Mouse (Mus musculus): Measurements from ENCODE around the gene Rerg.

Gene Rerg

DNA sequence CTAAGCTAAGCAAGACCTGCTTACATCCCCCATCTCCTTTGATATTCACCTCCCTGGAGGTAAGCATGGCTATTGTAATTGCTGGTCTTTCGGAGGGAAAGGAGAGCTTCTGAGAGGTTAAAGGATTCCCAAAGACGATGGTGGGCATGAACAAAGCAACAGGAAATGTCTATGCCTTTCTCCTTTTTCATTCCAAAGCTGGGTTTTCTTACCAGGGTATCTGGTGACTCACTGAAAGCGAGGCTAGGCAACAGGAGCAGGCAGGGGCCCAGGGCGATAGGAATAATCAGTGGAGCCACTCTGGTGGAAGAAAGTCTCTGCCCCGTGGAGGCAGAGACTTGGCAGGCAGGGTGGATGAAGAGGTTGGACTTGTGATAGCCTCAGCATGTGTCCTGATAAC lies at the start of gene Rerg:
Gene Rerg, minus strand, starts transcription at position 272 of the 400 bp plus-strand sequence.
- no peak for DNase-seq

DNA sequence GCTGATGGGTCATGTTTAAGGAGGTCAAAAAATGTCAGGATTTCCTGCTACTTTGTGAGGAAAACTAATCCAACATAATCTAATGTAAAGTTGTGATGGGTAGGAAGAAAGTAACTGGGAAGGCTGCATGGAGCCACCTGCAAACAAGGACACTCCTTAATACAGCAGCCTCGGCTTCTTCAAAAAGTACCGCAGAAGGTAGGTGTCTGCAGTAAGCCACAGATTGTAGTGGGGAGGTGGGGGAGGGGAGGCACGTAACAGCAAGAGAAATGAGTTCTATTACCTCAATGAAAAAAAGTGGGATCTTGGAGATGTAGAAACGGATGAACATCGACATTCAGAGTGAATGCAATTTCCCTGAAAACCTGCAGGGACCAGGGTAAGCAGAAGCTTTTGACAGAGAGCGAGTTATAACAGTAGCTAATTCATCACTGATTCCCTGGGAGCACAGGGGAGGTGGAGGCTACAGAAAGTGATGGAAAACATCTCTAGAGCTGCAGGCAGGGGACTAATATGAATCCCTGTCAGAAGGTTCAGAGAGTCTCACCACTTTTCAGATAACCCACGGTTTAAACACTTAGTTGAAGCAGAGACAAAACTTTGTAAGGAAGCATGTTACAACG lies 47.7 kb upstream of the Rerg start:
- no peak for DNase-seq

DNA sequence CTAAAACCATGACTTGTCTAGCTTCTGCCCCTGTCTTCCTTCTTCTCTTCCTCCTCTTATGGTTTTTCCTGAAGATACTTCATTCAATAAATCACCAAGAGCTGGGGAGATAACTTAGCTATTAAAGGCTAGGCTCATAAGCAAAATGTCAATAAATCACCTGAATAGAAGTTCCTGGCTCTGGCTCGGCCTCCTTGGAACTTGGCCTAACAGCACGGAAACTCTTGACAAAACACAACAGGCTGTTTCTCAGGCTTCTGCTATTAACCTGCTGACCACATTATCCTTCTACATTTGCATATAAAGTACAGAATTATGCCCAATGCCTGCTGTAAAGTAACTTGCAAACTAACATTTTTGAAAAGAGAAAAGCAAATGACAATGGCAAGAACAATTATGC lies 41.1 kb upstream of the Rerg start:
- no peak for DNase-seq

DNA sequence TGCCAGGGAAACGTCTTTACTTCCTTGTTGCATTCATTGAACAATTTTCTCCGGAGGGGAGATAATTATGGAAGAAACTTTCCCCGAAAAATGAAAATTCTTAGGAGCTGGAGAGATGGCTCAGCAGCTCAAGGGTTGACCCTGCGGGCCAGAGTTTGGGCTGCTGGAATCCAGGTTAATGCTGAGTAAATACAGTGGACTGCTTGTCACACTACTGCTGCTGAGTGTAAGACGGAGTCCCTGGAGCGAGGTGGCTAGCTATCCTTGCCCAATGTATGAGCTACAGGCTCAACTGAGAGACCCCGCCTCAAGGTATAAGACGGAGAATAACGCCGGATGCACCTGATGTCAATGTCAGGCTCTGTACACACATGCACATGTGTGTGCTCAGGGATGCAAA lies 40.7 kb upstream of the Rerg start:
- no peak for DNase-seq

DNA sequence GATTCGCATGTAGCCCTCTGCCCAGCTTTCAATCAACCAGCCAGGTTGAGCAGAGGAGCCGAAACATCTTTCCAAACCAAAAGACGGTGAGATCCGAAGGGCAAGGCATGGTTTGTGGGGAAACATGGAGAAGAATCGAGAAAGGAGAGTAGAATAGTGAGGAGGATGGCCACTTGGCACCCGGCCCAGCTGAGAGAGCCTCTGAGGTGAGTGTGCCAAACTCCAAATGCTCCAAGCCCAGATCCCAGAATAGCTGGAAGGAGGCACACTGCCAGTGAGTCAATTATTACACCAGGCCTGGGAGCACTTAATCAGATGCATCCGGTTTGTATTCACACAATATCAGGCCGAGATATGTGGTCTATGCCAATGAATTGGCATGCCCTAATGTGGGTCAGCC lies 39.7 kb upstream of the Rerg start:
- DNase-seq, result peak; percentile 47

DNA sequence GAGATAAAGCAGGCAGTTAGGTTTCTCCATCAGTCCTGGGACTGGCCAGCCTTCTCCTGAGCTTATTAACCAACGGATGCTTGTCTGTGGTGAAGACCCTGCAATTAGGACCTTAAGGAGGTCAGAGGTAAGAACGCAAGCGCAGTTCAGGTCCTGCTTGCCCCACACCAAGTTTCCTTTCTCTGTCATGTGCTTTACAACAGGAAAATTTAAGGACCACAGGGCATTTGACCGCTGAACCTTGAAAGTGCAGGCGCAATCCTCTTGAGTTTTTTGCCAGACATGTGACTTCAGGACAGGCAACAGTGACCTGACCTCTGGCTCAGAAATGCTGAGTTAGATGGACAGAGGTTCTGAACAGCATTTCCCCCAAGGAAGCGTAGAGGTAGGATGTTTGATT lies 36.8 kb upstream of the Rerg start:
- DNase-seq, result no peak

DNA sequence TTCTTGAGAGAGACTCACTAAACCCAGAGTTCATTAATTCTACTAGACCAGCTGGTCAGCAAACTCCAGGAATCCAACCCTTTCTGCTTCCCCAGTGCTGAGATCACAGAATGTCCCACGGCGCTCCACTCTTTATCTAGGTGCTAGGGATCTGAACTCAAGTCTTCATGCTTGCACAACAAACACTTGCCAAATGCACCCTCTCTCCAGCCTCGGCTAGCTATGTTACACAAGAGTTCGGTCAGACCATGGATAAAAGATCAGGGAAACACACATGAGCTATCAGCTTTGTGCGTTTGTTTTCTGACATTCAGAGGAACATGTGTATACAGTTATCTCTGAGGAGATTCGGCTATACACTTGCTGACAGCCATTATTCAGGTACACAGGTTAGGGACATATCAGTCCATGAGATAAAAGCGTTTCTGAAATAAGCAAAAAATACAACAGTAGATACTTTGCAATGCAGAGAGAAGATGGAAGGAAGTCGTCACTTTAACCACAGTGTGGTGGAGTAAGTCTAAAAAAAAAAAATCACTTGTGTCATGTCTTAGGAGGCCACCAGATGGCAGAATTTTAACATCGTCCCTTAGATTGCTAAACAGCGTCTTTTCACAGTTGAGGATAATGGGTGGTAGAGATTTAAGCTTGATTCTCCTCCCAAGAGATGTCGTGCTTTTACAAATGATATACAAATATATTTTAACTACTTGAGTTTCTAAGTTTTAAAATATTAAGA lies 35.5 kb upstream of the Rerg start:
- DNase-seq, result peak; percentile 13

DNA sequence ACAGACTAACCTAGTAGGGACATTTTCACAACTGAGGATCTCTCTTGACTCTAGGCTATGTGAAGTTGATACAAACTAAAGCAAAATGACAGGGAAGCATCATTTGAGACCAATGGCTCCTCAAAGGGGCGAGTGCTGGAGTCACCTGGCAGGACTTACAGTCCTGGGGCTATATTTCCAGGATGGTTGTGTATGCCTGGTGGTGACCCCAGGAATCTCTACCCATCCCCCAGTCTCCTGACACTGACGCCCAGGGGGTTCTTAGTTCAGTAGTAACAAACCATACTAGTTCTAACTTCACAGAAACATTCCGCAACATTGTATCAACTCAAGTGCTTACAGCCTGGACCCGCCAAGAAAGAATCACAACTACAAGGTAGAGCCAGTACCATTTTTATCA lies 32.4 kb upstream of the Rerg start:
- DNase-seq, result no peak

DNA sequence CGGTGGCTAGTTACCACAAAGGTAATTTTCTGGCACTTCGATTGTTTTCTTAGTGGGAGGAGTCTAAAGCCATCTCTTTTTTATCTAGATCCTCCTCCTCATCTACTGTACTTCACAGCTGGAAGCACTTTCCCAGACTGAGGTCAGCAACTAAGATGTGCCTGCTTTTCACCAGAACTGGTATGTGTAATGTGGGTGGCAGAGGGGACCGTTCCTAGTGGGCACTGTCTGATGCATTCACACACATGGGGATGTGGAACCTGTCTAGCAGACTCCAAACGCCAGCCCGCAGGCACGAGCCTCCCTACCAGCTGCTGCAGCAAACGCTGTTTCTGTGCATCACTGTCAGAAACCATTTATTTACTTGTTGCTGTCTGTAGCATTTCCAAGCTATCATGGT lies 31.3 kb upstream of the Rerg start:
- no peak for DNase-seq

DNA sequence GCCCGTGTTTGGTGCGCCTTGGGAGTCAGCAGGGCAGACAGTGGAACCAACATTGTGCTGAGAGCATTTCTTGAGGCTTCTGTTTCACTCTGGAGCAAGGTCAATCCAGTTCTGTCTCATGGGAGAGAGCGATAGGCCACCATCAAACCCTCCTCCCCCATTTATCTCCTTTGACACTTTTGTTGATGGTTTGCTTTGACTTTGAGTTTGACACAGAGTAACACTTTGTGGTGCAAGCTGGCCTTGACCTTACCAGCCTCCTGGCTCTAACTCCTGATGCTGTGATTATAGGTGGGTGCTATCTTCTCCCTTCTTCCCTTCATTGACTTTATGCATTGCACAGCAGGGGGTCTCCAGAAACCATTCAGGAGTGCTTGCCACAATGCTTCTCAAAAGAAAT lies 30.9 kb upstream of the Rerg start:
- DNase-seq, result no peak

DNA sequence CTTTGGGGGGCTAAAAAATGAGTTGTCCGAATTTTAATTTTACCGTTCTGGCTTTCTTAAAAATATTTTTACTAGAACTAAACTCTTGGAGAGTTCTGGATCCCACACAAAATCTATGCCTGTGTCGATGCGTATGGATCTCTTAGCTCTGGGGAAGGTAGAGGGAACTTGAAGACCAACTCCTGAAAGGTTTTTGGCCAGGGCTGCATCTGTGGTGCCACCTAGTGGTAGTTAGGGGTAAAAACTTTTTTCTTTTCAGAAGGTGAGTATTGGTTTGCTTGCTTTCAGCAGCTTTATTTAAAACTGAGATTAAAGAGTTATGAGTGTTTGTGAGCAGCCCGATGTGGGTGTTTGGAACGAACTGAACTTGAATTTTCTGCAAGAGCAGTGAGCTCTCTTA lies 21.8 kb upstream of the Rerg start:
- DNase-seq, result peak; percentile 28

DNA sequence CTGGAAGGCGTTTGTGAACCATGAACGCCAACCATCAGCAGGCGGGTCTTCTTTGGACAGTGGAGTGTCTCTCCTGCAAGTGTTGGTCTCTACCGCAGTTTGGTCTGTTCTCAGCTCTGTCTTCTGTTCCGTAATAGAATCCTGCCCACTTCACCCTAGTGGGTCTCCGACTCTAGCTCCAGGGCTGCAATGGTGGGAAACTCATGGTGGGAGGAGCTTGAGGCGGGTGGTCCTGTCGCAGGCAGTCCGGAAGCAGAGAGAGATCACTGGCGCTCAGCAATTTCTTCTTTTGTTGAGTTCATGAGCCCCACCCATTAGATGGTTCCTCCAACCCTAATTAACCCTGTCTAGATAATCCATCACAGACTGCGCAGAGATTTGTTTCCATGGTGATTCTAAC lies 20.7 kb upstream of the Rerg start:
- DNase-seq, result no peak

DNA sequence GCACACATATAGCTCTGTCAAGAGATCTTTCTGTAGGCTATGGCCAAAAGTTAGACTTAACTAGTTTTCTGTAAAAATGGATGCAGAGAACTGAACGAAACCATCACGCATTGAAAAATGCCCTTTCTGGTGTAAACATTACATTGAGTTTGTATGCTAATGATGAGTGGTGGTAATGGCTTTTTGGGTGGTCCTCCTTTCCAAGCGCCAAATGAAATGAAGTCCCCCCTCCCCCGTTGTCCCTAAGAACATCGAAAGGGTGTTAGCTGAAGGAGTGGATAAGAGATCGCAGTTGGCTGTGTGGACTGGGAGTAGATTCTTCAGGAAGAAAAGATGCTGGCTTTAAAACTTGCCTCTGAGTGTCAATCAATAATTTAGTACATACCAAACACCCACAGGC lies 20.3 kb upstream of the Rerg start:
- no peak for DNase-seq

DNA sequence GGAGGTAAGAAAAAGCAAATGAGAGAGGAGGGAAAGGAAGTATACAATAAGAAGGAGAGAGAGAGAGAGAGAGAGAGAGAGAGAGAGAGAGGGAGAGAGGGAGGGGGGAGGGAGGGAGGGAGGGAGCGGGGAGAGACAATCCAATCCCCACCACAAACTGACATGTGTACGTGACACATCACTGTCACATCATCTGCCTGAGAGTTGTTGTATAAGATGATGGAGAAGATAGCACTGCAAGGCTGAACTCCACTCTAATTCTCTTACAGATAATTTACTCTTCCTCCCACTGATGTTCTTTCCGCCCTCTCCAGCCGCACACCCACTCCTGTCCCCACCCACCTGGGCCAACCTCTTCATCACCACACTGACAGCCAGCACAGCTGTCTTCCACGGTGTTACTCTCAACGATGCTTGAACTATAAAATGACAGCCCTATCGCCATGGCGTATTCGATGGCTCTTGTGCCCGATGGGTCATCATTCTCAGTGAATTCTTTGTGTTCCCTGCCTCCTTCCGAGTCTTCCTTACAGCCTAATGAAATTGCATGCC lies 18.2 kb upstream of the Rerg start:
- DNase-seq, result no peak

DNA sequence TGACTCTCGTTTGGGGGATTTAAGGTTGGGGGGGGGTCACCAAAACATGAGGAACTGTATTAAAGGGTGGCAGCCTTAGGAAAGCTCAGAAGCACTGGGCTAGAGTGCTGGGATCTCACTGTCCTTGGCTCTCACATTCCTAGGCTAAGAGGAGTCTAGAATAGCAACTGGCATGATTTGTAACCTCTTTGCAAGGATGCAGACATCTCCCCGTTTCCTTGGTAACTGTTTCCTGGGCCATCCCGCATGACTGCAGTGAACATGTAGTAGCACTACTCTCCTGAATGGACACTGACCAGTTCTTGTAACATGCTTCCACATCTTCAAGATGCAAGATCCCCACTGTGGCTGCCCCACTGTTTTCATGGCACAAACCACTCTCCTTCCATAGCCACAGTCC lies 17.1 kb upstream of the Rerg start:
- no peak for DNase-seq

DNA sequence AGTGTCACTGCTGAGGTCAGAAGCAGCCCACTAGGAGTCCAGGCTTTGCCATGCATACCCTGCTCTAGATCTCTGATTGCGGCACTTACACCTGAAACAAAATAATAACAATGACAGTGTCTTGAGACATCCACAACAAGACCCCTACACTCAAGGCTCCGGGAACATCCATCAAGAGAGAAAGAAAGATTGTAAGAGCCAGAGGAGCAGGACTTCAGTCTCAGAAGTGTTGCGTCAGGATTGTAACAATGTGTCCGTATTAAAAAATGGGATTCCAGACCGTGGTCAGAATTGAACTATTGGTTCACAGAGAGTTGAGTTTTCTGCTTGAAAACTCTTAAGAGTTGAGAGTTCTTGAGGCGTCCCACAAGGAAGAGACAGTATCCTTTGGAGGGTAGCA lies 10.3 kb upstream of the Rerg start:
- no peak for DNase-seq

DNA sequence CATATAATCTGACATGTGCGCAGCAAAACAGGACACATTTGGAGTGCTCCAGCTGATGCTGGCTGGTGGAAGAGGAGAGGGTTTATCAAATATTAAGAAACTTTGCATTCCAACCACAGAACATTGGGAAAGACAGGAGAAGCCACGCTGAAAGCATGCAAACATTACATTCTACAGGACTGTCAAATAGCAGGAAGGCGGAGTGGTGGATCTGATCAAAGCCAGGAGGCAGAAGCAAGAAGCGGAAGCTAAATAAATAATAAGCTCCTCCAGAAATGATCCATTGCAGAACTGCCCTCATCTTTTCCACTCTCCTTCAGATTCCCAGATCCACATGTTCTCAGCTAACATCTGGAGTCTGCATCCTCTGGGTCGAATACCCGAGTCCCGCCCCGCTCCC lies 9.8 kb upstream of the Rerg start:
- DNase-seq, result no peak

DNA sequence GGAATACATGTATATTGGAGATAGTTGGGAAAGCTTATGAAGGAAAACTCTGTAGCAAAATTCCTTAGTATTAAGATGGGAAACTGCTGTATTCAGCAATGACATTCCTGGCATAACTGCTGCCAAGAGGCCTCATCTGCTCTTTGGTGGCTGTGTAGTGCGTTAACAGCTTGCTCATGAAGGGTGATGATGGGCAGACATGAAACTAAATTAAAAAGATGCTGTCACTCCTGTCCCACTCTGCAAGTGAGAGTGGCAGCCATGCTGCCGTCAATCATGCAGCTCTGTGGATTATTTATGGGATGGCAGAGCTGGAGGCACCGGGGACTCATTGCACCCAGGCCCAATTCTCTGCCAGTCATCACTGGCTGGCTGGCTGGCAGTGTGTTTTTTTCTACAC lies 8.7 kb upstream of the Rerg start:
- DNase-seq, result no peak

DNA sequence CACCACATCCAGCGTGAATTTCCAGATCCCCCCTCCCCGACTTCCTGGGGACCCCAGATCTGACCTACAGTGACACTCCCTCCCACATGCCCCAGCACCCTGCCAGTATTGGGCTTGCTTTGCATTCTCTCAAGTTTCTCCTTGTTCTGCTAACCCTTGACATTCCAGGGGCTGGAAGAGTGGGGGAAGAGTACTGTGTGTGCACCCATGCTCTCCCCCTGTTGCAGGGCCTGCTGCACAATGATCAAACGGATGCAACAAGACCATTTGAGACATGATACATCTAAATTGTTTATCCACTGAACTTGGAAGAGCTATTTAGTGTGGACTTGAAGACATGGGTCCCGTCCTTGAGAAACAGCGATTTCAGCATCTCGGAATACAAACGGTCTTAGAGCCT lies 349 bp upstream of the Rerg start:
- no peak for DNase-seq

DNA sequence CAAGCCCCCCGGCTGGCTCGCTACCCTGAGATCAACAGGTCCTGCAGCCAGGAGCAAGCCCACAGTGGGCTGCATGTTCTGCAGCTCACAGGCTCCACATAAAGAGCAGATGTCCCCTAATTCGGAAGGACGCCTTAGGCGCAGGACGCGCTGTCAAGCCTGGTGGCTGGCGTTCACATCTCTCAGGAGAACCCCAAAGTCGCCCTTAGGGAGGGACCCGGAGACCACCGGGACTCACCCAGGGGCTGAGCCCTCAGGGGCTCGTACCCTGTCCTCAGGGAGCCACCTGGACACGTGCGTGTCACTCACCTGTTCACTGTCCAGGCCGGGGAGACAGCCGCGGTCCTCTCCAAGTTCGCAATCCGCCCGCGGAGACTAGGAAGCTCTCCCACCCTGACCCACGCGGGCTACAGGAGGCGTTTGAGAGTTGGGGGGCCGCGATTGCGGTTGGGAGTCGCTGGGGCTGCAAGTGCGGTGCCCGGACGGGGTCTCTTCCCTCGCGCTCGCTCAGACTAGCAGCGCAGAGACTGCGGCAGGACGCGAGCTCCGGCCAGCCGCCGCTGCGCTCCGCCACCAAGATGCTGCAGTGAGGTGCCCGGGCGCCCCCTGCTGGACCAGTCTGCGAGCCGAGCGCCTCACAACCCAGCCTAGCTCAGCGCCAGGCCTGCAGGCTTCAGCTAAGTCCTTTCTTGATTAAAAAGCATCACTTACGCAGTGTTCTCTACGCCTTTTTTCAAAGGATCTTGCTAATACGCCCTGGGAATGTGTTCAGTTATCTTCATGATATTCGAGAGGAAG lies 927 bp downstream of the Rerg start:
- DNase-seq, result peak; percentile 67

DNA sequence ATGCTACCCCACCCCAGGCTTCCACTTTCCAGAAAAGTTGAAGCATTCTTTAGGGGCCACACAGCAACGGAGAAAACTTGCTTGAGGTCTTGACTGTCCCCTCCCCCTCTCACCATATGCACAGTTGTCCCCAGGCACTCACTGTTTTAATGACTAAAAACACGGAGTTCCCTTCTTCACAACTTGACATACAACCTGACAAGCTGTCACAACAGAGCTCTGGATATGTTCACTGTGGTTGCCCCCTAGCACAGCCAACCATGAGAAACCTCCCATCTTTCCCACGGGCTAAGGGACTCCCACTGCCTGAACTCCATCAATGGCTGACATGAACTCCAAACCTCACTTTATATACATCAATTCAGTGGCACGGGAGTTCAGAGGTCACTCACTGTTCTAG lies 3.5 kb downstream of the Rerg start:
- no peak for DNase-seq

DNA sequence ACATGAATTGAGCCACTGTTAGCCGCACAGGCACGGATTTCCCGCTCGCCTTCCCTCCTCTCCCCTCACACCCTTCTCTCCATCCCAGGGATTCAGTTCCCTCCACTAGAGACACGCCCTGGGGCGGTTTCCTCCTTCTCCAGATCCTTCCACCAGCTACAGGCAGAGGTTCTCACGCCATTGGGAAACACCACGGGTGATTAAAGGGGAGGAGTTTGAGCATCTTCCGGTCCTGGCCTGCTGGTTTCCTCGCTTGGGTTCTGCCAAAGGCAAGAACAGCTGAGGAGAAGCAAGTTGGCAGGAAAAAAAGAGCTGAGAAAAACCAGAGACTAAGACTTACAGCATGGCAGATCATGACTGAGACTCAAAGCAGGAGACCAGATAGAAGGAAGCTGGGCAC lies 6.7 kb downstream of the Rerg start:
- no peak for DNase-seq

DNA sequence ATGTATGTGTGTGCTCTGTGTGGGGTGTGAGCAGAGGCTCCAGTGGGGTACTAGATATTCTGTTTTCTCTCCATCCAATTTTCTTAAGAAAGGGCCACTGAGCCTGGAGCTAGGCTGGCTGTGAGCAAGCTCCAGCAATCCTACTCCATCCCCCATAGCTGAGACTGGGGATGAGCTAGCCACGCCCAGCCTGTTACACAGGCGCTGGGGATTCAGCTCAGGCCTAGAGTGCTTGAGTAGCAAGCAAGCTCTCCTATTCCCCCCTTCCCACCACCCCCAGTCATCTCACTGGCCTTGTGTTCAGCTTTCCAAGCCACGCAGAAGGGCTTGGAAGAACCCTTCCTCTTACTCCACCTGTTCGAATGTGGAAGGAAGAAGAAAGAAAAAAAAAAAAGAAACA lies 7.2 kb downstream of the Rerg start:
- no peak for DNase-seq

DNA sequence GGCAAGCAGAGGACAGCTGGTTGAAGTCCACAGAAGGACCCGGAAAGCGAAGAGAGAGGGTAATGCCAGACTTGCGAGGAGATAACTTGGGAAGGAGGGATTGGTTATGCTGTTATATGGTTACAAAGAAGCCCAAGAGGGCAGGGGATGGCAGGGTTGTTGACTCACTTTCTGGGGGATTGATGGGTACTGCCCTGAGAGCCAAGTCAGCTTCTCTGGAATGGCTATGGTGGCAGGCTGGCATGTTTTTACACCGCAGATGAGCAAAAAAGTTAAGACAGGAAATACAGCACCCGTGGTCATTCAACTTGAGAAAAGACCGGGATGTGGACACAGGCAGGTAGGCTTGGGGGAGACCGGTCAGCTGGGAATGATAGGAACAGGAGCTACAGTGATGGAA lies 7.8 kb downstream of the Rerg start:
- no peak for DNase-seq
